Mouse (Mus musculus) retina, postnatal 7 days (tissue): ENCODE results near the gene Hoxa4.

Source experiments
- DNase-seq: peaks from one replicate; pipeline ENCODE4 v3.0.0-alpha.2; 2012; ENCODE audit warnings: low read depth, low spot score

Hoxa4 gene

GRCm38 (mm10) chr6:52203371-52204049 is 12.0 kb upstream of the Hoxa4 start:
- DNase-seq: no peak

- DNase-seq: no peak
Observed at GRCm38 (mm10) chr6:52203121-52203370, 11.5 kb upstream of the Hoxa4 start.

- DNase-seq: no peak
Observed at GRCm38 (mm10) chr6:52202362-52203120, 11.0 kb upstream of the Hoxa4 start.

- no peak for DNase-seq
Observed at GRCm38 (mm10) chr6:52201269-52201668, 9.7 kb upstream of the Hoxa4 start.

GRCm38 (mm10) chr6:52200751-52201250 is 9.2 kb upstream of the Hoxa4 start:
- no peak for DNase-seq

GRCm38 (mm10) chr6:52200073-52200750 is 8.7 kb upstream of the Hoxa4 start:
- DNase-seq: no peak

GRCm38 (mm10) chr6:52197271-52197670 is 5.7 kb upstream of the Hoxa4 start:
- DNase-seq: no peak

GRCm38 (mm10) chr6:52196811-52197210 is 5.3 kb upstream of the Hoxa4 start:
- DNase-seq: no peak

GRCm38 (mm10) chr6:52194690-52195089 is 3.1 kb upstream of the Hoxa4 start:
- no peak for DNase-seq

- peak; percentile 38 for DNase-seq
Observed at GRCm38 (mm10) chr6:52191860-52192550, 452 bp upstream of the Hoxa4 start.

- DNase-seq: no peak
Observed at GRCm38 (mm10) chr6:52190410-52190809, 1.1 kb downstream of the Hoxa4 start.

GRCm38 (mm10) chr6:52189909-52190308 is 1.6 kb downstream of the Hoxa4 start:
- no peak for DNase-seq

- DNase-seq: no peak
Observed at GRCm38 (mm10) chr6:52189172-52189591, 2.4 kb downstream of the Hoxa4 start.

GRCm38 (mm10) chr6:52186500-52186899 is 5.1 kb downstream of the Hoxa4 start:
- no peak for DNase-seq

GRCm38 (mm10) chr6:52185834-52186233 is 5.7 kb downstream of the Hoxa4 start:
- DNase-seq: no peak

- no peak for DNase-seq
Observed at GRCm38 (mm10) chr6:52185222-52185621, 6.3 kb downstream of the Hoxa4 start.

GRCm38 (mm10) chr6:52184668-52185067 is 6.9 kb downstream of the Hoxa4 start:
- DNase-seq: no peak

GRCm38 (mm10) chr6:52183311-52184080 is 8.1 kb downstream of the Hoxa4 start:
- no peak for DNase-seq

GRCm38 (mm10) chr6:52182793-52183192 is 8.8 kb downstream of the Hoxa4 start:
- no peak for DNase-seq

GRCm38 (mm10) chr6:52182030-52182429 is 9.5 kb downstream of the Hoxa4 start:
- no peak for DNase-seq

GRCm38 (mm10) chr6:52180726-52181125 is 10.8 kb downstream of the Hoxa4 start:
- DNase-seq: no peak
